Mouse (Mus musculus) forebrain, postnatal 0 days (tissue): ENCODE results near the gene Cdh15. TPM values are rescaled to one million over a fixed set of nuclear protein-coding genes. Genes with fewer than 3 reads are reported as not detected.
A peak's percentile ranks its signal among the peaks of the same experiment; 100 is the strongest.

Source experiments
- ATAC-seq: fragments of 200-750 bp; cut with Nextera tagmentation; 2 replicates; pipeline ENCODE4 v1.8.0; 2017; ENCODE audit warnings: mild to moderate bottlenecking, moderate library complexity
- DNase-seq: peaks from one replicate; pipeline ENCODE4 v3.0.0-alpha.2; 2015
- H3K27ac ChIP-seq: fragments of 300-500 bp; sonication (generic); 2 replicates; pipeline ENCODE4 v1.5.1; 2014; ENCODE audit warnings: low read depth, mild to moderate bottlenecking, antibody characterized with exemption, low read length, moderate library complexity, mixed read lengths
- H3K27me3 ChIP-seq: fragments of 300-500 bp; sonication (generic); 2 replicates; pipeline ENCODE4 v1.6.1; 2014; ENCODE audit warnings: mild to moderate bottlenecking, low read length, mixed read lengths; ENCODE audit not compliant: insufficient read depth
- H3K36me3 ChIP-seq: fragments of 300-500 bp; sonication (generic); 2 replicates; pipeline ENCODE4 v1.6.1; 2014; ENCODE audit warnings: mild to moderate bottlenecking, moderate library complexity; ENCODE audit not compliant: insufficient read depth
- H3K4me1 ChIP-seq: fragments of 300-500 bp; sonication (generic); 2 replicates; pipeline ENCODE4 v1.6.1; 2014; ENCODE audit warnings: antibody characterized with exemption; ENCODE audit not compliant: insufficient read depth
- H3K4me2 ChIP-seq: fragments of 300-500 bp; sonication (generic); 2 replicates; pipeline ENCODE4 v1.6.1; 2014; ENCODE audit warnings: low read depth, mild to moderate bottlenecking, moderate library complexity
- H3K4me3 ChIP-seq: fragments of 300-500 bp; sonication (generic); 2 replicates; pipeline ENCODE4 v1.5.1; 2014; ENCODE audit warnings: low read depth, low read length, mixed read lengths
- H3K9ac ChIP-seq: fragments of 300-500 bp; sonication (generic); 2 replicates; pipeline ENCODE4 v1.6.1; 2014; ENCODE audit warnings: mild to moderate bottlenecking
- H3K9me3 ChIP-seq: fragments of 300-500 bp; sonication (generic); 2 replicates; pipeline ENCODE4 v1.6.1; 2016; ENCODE audit warnings: low read length
- CTCF ChIP-seq: sonication (generic); IDR thresholded peaks from 2 replicates; pipeline ENCODE4 v1.5.1; 2016; ENCODE audit warnings: antibody characterized with exemption, control low read depth, low read depth
- WGBS: fragments of 180-500 bp; shearing (Covaris S2); extraction: QIAGEN DNeasy Blood & Tissue Kit; methylation state at CpG from one replicate; pipeline ENCODE4 v1.1.7; 2014; 5-methylcytosine and 5-hydroxymethylcytosine counted together
- polyA plus RNA-seq: library from polyadenylated mRNA; unstranded; fragments of >200 nt; fragmentation: Nextera tagmentation; extraction: Ambion mirVana; gene quantifications from 2 replicates; pipeline ENCODE4 v1.2.1, GENCODE M21; 2015
- total RNA-seq: library from RNA; depleted of rRNA; stranded (reverse); fragments of >200 nt; gene quantifications from 2 replicates; pipeline ENCODE4 v1.2.3, GENCODE M21; 2014; rRNA removed

The Cdh15 gene
- total RNA-seq (1.7 and 1.8 TPM in 2 replicates), polyA plus RNA-seq (2.7 and 3.3 TPM in 2 replicates)

- Histone ChIP-seq H3K36me3 (no peaks in the 10 kb centered on the region), H3K4me1 (0 out of 2 replicates have a peak, but pooled peaks cover 3% of the 10 kb centered on the region), H3K4me3 (no peak within 1 kb of the TSS), H3K4me2 (peak within 1 kb of the TSS; percentile 21; the same call in 1 of the 2 replicates), H3K9ac (no peak within 1 kb of the TSS), H3K27me3 (no peaks in the 10 kb centered on the region), H3K9me3 (no peaks in the 10 kb centered on the region), H3K27ac (no peak within 1 kb of the TSS)
- ATAC-seq (peak; percentile 92), DNase-seq (peak; percentile 45)
- TF ChIP-seq CTCF: no peak
- 14% methylated on average over 18 of the region's 18 CpGs for WGBS
These were observed at the start of gene Cdh15 for GRCm38 (mm10) chr8:122847829-122848561. Gene Cdh15, plus strand, starts transcription at chr8:122847966.

- no peaks in the 10 kb centered on the region for H3K27me3 ChIP-seq
- no peaks in the 10 kb centered on the region for H3K9me3 ChIP-seq
- no peak for TF ChIP-seq CTCF
- peak; percentile 83 for DNase-seq
- H3K9ac ChIP-seq: peak overlapping the region; percentile 28; the same call in 1 of the 2 replicates
- WGBS: 8% methylated on average over 15 of the region's 15 CpGs
- H3K36me3 ChIP-seq: peaks cover 12% of the 10 kb centered on the region
- ATAC-seq: peak; percentile 95
- peaks cover 30% of the 10 kb centered on the region for H3K4me1 ChIP-seq
- peak overlapping the region; percentile 86 for H3K27ac ChIP-seq
- no peak overlapping the region for H3K4me3 ChIP-seq
- peak overlapping the region; percentile 15; the same call in 1 of the 2 replicates for H3K4me2 ChIP-seq
These were observed 43.6 kb upstream of the Cdh15 start for GRCm38 (mm10) chr8:122803906-122804761.

GRCm38 (mm10) chr8:122805349-122805748 is 42.4 kb upstream of the Cdh15 start:
- peak overlapping the region; percentile 62 for H3K27ac ChIP-seq

GRCm38 (mm10) chr8:122806956-122807538 is 40.7 kb upstream of the Cdh15 start:
- DNase-seq: no peak
- no peak for ATAC-seq
- H3K27me3 ChIP-seq: no peaks in the 10 kb centered on the region
- no peaks in the 10 kb centered on the region for H3K9me3 ChIP-seq
- no peak overlapping the region for H3K4me2 ChIP-seq
- H3K36me3 ChIP-seq: peaks cover 14% of the 10 kb centered on the region
- H3K9ac ChIP-seq: no peak overlapping the region
- H3K27ac ChIP-seq: peak overlapping the region; percentile 50; the same call in 1 of the 2 replicates
- no peak overlapping the region for H3K4me3 ChIP-seq
- WGBS: 28% methylated on average over 7 of the region's 7 CpGs
- TF ChIP-seq CTCF: no peak
- peaks cover 30% of the 10 kb centered on the region for H3K4me1 ChIP-seq

More at GRCm38 (mm10) chr8:122805349-122805748, 42.4 kb upstream of the Cdh15 start:
- Histone ChIP-seq H3K4me2 (no peak overlapping the region), H3K4me3 (no peak overlapping the region), H3K9me3 (no peaks in the 10 kb centered on the region), H3K27me3 (no peaks in the 10 kb centered on the region), H3K9ac (no peak overlapping the region), H3K36me3 (peaks cover 9% of the 10 kb centered on the region; the same call in 1 of the 2 replicates), H3K4me1 (peaks cover 30% of the 10 kb centered on the region)
- DNase-seq: peak; percentile 70
- TF ChIP-seq CTCF: no peak
- WGBS: 17% methylated on average over 3 of the region's 3 CpGs
- ATAC-seq: peak; percentile 57; the same call in 1 of the 2 replicates

GRCm38 (mm10) chr8:122807907-122808306 is 39.9 kb upstream of the Cdh15 start:
- Histone ChIP-seq H3K9me3 (no peaks in the 10 kb centered on the region), H3K27me3 (no peaks in the 10 kb centered on the region), H3K4me1 (peaks cover 30% of the 10 kb centered on the region), H3K27ac (0 out of 2 replicates have a peak overlapping the region, but pooled peaks have one; percentile 15), H3K9ac (no peak overlapping the region), H3K4me3 (no peak overlapping the region), H3K36me3 (peaks cover 6% of the 10 kb centered on the region), H3K4me2 (no peak overlapping the region)
- 48% methylated on average over 4 of the region's 4 CpGs for WGBS
- TF ChIP-seq CTCF: no peak
- DNase-seq (peak; percentile 57), ATAC-seq (no peak)

GRCm38 (mm10) chr8:122810376-122810775 is 37.4 kb upstream of the Cdh15 start:
- no peak for DNase-seq
- Histone ChIP-seq H3K9me3 (no peaks in the 10 kb centered on the region), H3K36me3 (peaks cover 10% of the 10 kb centered on the region), H3K4me2 (no peak overlapping the region), H3K27me3 (no peaks in the 10 kb centered on the region), H3K4me1 (peaks cover 12% of the 10 kb centered on the region; the same call in 1 of the 2 replicates), H3K27ac (no peak overlapping the region), H3K9ac (no peak overlapping the region), H3K4me3 (no peak overlapping the region)
- ATAC-seq: no peak
- 81% methylated on average over 8 of the region's 8 CpGs for WGBS
- no peak for TF ChIP-seq CTCF
